Mouse (Mus musculus) v-Abl transformed pro-B cells (cell line): Measurements from ENCODE around the gene Chd4.

Experiments
- in situ Hi-C, 2 experiments: fragments of 400-800 bp; cut with MboI; formaldehyde crosslinking; loops; one replicate each; pipeline ENCODE4 v1.15.1; 2025; ENCODE audit not compliant: unreplicated experiment in 2 of 2

Chd4 gene

DNA sequence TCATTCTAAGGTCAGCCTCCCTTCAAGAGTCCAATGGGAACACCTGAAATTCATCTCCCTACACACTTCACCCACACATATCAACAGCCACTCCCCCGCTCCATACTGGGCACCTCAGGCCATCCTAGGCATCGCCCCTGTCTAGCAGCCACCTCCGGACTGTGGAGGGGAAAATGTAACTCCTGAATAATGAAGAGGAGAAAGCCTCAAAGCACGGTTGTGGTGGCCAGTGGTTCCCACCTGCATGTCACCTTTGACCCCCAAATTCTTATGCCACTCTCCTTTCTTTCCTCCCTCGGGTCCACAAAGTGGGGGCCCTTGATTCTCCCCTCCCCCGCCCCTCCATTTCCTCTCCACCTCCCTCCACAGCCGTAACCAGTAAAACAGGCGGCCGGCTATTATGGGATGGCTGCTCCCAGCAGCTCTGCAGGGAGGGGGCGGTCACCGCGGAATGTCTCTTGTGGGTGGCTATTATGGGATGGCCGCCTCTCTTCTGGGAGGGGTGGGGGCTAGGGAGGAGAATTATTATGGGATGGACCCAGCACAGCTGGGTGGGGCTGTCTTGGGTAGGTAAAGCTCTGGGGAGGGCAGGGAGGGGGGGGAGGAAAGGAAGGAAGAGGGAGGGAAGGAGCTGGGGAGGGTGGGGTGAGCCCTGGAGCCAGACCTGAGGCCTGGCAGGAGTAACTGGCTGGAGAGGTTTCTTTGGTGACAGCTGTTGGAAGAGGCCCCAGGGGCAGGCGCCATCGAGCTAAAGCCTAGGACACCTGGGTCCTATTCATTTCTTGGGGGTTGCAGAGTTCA lies 6.1 kb upstream of the Chd4 start:
- in situ Hi-C loops = loop anchor here in 1 of 2 experiments (10.0 kb wide), 1 partner anchor 185 kb away; no protein-coding TSS in a partner anchor

DNA sequence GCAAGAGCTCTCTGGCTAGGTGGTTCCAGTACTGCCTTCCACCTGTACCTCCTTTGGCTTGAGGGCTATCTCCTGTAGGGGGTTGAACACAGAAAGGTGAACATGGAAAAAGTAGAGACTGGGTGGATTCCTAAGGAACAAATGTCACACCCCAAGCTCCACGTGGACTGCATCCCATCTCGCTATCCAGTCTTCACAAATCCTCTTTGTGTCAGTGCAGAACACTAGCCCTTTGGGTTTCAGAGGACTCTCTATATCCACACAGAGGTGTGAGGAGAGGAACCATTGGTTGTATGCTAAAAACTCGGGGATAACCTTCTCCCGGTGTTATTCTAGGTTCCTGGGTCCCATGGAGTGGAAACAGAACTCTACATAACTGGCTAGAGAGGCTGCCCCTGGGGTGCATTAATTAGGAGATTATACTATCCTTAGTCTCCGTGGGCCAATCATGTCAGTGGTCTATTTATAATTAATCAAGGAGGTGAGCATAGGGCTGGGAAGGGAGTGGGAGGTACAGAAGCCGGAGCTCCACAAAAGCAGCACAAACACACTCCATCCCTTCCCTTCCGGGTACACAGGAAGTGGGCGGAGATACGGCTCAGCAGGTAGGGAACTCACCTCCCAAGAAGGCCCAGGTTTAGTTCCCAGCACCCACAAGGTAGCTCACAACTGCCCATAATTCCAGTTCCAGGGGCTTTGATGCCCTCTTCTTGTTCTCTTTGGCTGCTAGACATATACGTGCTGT lies 5.3 kb upstream of the Chd4 start:
- in situ Hi-C loops = no loop called here

DNA sequence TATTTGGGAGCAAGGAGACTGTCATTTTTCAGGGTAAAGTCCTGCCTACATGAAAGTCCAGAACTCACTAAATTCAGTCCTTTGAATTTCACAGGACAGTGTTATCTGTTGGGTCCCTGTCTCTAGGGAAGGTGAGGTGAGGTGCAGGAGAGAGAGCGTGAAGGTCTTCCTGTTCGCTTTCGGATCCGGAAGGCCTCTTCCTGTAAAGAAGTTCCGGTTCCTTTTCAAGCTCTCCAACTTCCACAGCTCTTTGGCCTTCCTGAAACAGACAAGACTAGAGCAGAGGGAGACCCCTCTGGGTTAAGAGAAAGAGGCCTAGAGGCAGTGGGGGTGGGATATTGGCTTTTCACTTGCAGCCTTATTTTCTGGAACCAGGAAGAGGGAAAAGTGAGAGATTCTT lies 3.4 kb upstream of the Chd4 start:
- in situ Hi-C loops = no loop called here

DNA sequence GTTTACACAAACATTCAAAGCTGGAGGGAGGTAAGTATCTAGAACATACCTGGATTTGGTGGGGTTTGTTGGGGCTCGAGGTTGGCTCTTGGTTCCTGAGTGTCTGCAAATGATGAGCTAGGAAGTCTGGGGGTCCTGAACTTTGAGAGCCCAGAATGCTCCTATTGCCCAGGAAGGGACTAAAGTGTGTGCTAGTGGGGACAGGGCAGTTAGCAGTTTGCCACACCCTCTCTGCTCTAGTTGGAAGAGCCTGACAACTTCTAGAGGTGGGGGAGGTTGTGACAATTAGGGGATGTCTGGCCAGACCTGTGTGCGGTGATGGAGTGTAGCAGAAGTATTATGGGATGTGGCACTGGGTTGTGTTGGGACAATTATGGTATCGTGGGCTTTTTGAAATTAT lies 938 bp upstream of the Chd4 start:
- in situ Hi-C loops = loop anchor here in 1 of 2 experiments (5.0 kb wide), 1 partner anchor 37 kb away; the partner anchor contains the start of gene Nop2

DNA sequence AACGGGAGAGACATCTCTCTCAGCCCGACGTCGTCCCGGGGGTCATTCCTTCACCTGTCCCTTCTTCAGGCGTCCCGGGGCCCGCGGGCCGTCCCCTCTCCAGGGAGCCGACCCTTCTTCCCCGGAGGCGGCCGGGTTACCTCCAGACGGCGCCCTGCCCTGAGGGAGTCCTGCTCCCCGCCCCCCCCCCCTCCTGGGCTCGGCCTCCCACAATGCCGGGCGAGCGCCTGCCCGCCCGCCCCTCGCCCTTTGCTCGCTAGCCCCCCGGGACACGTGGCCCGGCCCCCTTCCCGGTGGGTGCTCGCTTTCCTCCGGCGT lies 457 bp downstream of the Chd4 start:
- in situ Hi-C loops = loop anchor here in 1 of 2 experiments (5.0 kb wide), 1 partner anchor 36 kb away; the partner anchor contains the start of gene Nop2

DNA sequence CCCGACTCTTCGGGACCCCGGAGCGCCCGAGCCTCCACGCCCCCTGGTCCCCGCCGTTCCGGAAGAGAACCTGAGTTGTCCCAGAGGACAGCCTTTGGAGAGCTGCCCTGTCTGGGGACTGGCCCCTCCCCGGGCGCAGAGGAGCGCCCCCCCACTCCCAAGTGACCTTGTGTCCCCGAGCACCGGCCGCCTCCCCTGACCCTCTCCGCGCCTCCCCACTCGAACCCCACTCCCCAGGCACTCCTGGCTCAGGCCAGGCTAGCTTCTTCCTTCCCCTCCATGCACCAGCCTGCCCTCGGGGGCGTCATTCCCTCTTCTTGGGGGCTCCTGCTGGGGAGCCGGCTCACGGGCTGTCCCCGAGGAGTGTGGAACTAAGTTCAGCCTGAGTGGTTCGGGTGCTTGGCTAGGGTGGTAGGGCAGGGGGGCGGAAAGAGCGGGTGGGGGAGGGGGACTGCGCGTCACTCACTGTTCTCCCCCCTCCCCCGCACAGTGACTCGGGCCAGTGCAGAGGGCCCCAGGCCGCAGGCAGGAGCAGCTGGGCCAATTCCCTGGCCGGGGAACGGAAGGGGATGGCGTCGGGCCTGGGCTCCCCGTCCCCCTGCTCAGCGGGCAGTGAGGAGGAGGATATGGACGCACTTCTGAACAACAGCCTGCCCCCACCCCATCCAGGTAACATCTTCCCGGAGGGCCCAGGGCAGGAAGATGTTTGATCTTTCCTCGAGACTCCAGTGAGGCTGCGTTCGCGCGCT lies 990 bp downstream of the Chd4 start:
- in situ Hi-C loops = loop anchor here in 1 of 2 experiments (5.0 kb wide), 1 partner anchor 36 kb away; the partner anchor contains the start of gene Nop2

DNA sequence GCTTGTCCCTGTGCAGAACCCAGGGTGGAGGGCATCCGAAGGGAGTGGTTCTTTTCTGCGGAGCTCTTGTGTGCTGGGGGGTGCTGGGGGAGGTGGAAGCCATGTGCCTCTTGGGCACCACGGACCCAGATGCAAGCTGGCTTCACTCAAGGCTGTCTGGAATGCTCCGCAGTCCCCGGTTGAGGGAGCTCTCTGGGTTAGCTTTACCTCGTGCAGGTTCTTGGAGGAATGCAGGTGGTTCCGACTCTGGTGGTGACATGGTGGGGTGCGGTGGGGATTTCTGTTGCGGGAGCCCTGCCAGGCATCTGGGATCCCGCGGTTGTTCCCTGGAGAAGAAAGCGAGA lies 1.5 kb downstream of the Chd4 start:
- in situ Hi-C loops = loop anchor here in 1 of 2 experiments (5.0 kb wide), 1 partner anchor 35 kb away; the partner anchor contains the start of gene Nop2

DNA sequence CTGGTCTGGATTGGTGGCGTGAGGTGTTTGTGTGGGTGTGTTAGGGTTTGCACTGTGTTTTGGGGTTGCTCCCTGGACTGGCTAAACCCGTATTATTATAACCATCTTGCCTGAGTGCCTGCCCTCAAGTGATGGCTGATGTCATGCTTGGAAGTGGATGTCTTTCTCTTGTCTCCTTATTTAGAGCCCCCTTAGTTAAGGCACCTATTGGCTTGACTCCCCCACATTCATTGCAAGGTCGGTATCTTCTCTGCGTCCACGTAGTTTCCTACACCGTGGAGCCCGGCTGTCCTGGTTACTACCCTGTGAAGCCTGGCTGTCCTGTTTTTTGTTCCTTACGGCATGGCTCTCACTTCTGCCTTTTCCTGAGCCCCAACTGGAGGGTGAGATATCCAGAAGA lies 2.2 kb downstream of the Chd4 start:
- in situ Hi-C loops = loop anchor here in 1 of 2 experiments (5.0 kb wide), 1 partner anchor 34 kb away; the partner anchor contains the start of gene Nop2

DNA sequence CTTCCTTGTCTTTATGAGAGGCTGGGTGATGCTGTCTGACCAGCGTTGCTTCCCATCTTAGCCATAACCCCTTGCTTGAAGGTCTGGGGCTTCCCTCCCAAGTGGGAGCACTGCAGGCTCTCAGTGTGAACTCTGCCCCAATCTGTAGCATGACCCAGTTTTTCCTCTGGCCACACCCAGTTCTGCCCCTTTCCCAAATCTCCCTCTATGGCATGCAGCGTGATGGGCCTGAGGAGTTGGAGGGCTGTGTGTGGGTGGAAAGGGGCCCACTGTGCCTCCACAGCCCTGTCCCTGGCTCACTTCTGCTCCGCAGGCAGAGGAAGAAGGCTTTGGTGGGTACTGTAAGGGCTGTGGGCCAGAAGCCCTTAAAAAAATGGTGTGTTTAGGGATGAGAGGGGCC lies 2.7 kb downstream of the Chd4 start:
- in situ Hi-C loops = loop anchor here in 1 of 2 experiments (5.0 kb wide), 1 partner anchor 34 kb away; the partner anchor contains the start of gene Nop2

DNA sequence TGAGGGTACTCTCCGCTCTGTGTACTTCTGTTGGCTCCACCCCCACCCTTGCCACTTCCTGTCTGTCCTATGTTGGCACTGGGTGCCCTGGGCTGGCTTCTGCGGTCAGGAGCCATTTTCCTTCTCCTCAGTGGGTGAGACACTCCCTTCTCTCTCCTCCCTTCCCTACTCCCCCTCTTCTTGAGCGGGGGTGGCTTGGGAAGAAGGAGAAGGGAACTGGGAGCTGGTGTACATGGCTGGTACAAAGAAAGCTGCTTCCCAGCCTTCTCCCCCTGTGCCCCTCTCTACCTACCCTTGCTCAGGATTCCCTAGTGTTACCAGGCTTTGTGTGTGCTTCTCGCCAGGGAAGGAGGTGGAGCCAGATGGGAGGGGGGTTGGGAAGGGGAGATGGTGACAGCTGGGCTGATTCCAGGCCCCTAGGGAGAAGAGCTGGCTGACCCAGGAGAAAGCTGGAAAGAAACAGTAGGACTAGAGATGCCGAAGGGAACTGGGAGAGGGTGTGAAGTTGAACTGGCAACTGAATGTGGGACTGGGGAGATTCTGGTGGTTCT lies 3.7 kb downstream of the Chd4 start:
- in situ Hi-C loops = loop anchor here in 1 of 2 experiments (5.0 kb wide), 1 partner anchor 33 kb away; the partner anchor contains the start of gene Nop2

DNA sequence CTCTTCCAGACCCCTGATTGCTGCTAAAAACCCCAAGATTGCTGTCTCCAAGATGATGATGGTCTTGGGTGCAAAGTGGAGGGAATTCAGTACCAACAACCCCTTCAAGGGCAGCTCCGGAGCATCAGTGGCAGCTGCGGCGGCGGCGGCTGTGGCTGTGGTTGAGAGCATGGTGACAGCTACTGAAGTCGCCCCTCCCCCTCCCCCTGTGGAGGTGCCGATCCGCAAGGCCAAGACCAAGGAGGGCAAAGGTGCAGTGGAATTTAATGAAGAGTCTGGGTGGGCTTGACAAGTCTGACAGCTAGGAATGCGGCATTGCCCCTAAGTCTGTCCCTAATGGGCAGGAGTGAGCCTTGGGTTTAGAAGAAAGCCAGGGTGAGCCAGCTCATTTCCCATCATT lies 5.7 kb downstream of the Chd4 start:
- in situ Hi-C loops = no loop called here

DNA sequence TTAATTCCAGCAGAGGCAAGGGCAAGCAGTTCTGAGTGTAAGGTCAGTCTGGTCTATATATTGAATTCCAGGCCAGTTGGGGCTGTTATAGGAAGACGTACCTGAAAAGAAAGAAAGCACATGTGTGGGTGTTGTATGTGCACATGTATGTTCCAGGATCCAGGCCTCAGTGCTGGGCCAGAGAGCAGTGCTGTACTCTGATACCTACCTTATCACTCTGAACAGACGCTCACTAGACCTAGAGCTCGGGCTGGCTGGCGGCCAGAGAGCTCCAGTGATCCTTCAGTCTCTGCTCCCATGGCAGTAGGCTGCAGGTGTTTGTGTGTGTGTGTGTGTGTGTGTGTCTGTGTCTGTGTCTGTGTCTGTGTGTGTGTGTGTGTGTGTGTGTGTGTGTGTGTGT lies 8.4 kb downstream of the Chd4 start:
- in situ Hi-C loops = no loop called here

DNA sequence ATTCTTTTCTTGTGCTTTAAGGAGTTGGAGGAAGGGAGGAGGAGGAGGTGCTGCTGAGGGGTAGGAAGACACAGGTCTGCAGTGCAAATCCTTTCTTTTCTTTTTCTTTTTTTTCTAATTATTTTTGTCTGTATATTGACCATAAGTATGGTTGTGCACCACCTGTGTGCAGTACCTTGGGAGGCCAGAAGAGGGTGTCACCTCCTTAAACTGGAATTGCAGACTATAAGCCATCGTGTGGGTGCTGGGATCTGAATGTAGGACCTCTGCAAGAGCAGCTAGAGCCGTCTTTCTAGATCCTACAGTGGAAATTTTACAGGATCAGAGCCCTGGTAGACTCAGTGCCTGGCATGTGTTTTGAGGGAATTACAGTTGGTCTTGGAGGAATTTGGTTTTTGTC lies 11.9 kb downstream of the Chd4 start:
- in situ Hi-C loops = no loop called here

DNA sequence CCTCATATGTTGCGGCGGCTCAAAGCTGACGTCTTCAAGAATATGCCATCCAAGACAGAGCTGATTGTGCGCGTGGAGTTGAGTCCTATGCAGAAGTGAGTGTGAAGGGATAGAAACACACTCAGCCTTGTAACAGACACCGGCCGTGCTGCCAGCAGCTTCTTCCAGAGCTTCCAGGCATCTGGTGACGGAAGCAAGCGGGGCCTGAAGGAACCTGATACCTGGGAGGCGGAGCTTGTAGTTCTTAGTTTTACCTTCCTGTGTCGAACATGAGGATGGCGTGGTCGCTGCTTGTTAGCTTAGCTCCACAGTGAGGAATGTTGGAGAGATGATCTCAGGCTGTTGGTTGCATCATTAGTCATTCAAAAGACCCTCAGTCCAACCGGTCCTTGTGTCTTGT lies 13.6 kb downstream of the Chd4 start:
- in situ Hi-C loops = no loop called here

DNA sequence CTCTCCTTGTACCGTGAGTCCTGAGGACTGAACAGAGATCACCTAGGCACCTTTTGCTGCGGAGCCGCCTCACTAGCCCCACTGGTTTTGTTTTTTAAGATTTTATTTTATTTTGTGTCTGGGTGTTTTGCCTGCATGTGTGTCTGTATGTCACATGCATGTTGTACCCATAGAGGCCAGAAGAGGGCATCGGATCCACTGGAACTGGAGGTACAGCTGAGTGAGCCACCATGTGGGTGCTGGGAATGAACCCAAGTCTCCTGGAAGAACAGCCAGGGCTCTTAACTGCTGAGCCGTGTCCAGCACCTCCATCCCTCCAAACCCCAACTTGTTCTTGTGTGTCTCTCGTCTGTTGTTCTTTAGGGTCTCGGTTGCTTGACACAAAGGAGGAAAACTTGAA lies 15.1 kb downstream of the Chd4 start:
- in situ Hi-C loops = no loop called here

DNA sequence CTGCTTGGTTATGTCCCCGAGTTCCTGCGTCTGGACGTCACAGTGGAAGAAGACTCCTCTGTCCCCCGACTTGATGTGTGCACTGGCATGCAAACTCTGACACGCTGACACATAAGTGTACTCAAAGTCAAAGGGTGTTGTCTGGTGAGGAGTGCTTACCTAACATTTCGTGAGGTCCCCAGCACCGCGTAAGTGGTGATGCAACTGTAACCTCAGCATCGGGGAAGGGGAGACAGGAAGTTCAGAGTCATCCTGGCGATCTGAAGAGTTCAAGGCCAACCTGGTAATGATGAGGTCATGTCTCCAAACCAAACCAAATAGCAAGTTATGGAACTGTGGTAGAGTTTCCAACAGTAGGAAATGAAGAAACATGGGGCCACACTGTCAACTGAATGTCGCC lies 16.8 kb downstream of the Chd4 start:
- in situ Hi-C loops = no loop called here

DNA sequence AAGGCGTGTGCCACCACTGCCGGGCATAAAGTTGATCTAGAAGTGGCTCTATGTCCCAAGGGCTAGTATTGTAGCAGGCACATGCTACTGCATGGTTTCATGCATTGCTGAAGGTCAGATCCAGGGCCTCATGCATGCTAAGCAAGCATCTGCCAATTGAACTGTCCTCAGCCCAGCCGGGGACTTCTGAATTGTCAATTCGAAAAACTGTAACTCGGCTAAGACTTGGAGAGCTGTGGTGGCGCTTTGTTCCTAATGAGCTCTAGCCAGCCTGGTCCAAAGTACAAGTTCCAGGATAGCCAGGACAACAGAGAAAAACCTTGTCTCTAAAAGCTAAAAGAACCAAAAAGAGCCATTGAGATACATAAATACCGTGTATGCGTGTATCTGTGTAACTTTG lies 23.6 kb downstream of the Chd4 start:
- in situ Hi-C loops = no loop called here

DNA sequence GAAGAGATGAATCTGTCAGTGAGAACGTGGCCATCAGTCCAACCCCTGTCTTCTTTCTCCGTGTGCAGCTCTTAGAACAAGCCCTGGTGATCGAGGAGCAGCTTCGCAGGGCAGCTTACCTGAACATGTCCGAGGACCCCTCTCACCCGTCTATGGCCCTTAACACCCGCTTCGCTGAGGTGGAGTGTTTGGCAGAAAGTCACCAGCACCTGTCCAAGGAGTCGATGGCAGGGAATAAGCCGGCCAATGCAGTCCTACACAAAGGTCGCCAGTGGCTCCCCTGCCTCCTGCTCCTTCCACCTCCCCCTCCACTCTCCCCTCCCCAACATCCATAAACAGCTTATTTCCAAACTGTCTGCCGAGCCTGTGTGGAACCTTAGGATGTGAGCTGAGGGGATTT lies 32.9 kb downstream of the Chd4 start:
- in situ Hi-C loops = no loop called here

DNA sequence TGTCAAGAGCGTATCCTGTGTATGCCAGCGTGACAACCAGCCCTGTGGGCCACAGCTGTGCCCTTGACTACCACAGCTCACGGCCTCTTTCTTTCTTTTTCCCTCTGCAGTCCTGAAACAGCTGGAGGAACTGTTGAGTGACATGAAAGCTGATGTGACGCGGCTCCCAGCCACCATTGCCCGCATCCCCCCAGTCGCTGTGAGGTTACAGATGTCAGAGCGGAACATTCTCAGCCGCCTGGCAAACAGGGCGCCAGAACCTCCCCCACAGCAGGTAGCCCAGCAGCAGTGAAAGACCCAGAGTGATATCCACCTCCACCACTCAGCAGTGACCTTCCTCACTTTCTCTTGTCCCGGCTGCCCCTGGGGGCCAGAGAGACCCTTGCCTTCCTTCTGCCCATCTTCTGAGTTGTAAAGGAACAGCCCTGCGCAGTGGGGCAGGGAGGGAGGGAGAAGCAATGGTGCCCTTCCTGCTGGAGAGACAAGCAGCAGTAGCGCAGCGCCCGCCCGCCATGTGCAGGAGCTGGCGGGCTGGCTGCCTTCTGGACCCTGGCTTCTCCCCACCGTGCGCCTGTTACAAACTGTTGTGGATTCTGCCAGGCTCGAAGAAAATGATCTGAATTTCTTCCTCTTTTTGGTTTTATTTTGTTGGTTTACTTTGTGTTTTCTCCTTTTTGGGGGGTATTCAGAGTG lies 34.1 kb downstream of the Chd4 start:
- in situ Hi-C loops = loop anchor here in 1 of 2 experiments (5.0 kb wide), 1 partner anchor 33 kb away; the partner anchor contains the start of gene Chd4
